Mouse (Mus musculus) forebrain, embryonic 13.5 days (tissue): ENCODE measurements around the gene Tead1. TPM values are rescaled to one million over a fixed set of nuclear protein-coding genes. Genes with fewer than 3 reads are reported as not detected.
"Not testable (repeated sequence)": the region's sequence is repeated elsewhere in the genome, so short reads cannot be mapped to it uniquely, and the experiment has no call there.

Experiments used
- ATAC-seq: fragments of 200-750 bp; cut with Nextera tagmentation; 2 replicates; pipeline ENCODE4 v1.8.0; 2017
- H3K27ac ChIP-seq: fragments of 300-500 bp; sonication (generic); 2 replicates; pipeline ENCODE4 v1.5.1; 2015; ENCODE audit warnings: inconsistent platforms, mild to moderate bottlenecking, moderate library complexity
- H3K27me3 ChIP-seq: fragments of 300-500 bp; sonication (generic); 2 replicates; pipeline ENCODE4 v1.6.1; 2015; ENCODE audit warnings: mild to moderate bottlenecking, inconsistent platforms
- H3K36me3 ChIP-seq: fragments of 300-500 bp; sonication (generic); 2 replicates; pipeline ENCODE4 v1.6.1; 2015; ENCODE audit warnings: mild to moderate bottlenecking, inconsistent platforms; ENCODE audit not compliant: poor library complexity, severe bottlenecking
- H3K4me1 ChIP-seq: fragments of 300-500 bp; sonication (generic); 2 replicates; pipeline ENCODE4 v1.6.1; 2015; ENCODE audit warnings: inconsistent platforms
- H3K4me2 ChIP-seq: fragments of 300-500 bp; sonication (generic); 2 replicates; pipeline ENCODE4 v1.6.1; 2015; ENCODE audit warnings: inconsistent platforms, mild to moderate bottlenecking, moderate library complexity
- H3K4me3 ChIP-seq: fragments of 300-500 bp; sonication (generic); 2 replicates; pipeline ENCODE4 v1.5.1; 2015; ENCODE audit warnings: mild to moderate bottlenecking, inconsistent platforms
- H3K9ac ChIP-seq: fragments of 300-500 bp; sonication (generic); 2 replicates; pipeline ENCODE4 v1.6.1; 2015; ENCODE audit warnings: mild to moderate bottlenecking, inconsistent platforms
- H3K9me3 ChIP-seq: fragments of 300-500 bp; sonication (generic); replicated peaks from 2 replicates; pipeline ENCODE4 v1.6.1; 2016; ENCODE audit warnings: inconsistent platforms
- WGBS: fragments of 180-500 bp; shearing (Covaris S2); methylation state at CpG from one replicate; pipeline ENCODE4 v1.1.7; 2015; 5-methylcytosine and 5-hydroxymethylcytosine counted together
- polyA plus RNA-seq: library from polyadenylated mRNA; unstranded; fragments of >200 nt; fragmentation: Nextera tagmentation; extraction: Ambion mirVana; gene quantifications from 2 replicates; pipeline ENCODE4 v1.2.1, GENCODE M21; 2015

The Tead1 gene
- polyA plus RNA-seq, 1 experiment from 2014 or later: 22.0 TPM

DNA sequence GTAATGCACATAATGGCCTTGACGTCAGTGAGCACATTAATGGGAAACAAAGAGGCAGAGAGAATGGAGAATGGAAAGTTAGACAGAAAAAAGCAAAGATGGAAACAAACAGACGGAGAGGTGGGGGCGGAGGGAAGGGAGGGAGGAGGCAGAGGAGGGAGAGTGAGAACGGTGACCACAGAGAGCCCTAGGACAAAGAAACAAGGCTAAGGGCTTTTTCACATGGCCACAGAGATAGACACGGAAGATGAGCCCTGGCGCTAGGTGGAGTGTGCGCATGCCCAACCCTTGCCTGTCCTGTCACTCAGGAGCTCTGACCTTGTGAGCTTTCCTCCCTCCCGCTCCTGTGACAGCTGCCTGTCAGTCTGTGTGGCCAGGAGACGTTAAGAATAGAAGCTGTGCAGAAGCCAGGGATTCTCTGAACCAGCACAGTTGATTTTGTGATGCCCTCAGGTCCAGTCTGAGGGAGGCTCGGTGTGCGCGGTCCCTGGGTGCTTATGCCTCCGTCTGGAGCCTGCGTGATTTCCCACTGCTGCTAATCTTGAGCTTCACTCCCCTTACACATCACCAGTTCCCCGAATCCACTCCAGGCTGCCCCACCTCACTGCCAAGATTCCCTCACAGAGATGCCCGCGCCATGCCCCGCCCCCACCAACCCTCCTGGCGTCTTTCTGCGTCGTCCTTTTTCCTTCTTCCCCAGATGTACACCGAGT, 239.3 kb downstream of the Tead1 start:
- 0 out of 2 replicates have a peak, but pooled peaks have one; percentile 41 for ATAC-seq
- Histone ChIP-seq H3K9me3 (no peaks in the 10 kb centered on the region), H3K4me1 (peaks cover 41% of the 10 kb centered on the region), H3K4me2 (peak overlapping the region; percentile 5; the same call in 1 of the 2 replicates), H3K4me3 (no peak overlapping the region), H3K27ac (no peak overlapping the region), H3K27me3 (no peaks in the 10 kb centered on the region), H3K9ac (peak overlapping the region; percentile 30; the same call in 1 of the 2 replicates), H3K36me3 (no peaks in the 10 kb centered on the region)
- 56% methylated on average over 22 of the region's 22 CpGs for WGBS

DNA sequence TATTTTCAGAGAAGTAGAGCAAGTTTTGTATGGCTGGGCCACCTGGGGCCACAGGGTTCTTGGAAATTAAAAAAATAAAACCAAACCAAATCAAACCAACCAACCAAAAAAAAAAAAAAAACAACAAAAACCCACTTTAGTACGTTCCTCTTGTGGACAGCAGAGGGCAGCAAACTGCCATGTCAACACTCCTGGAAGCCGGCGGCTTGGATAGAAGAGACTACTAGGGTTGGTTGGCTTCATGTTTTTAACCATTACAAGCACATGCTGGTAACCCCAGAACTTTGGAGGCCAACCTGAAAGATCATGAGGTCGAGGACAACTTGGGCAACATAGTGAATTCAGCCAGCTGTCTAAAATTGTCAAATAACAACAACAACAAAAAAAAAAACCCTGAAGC, 240.7 kb downstream of the Tead1 start:
- H3K4me2 ChIP-seq: no peak overlapping the region
- H3K4me1 ChIP-seq: peaks cover 47% of the 10 kb centered on the region
- no peak overlapping the region for H3K4me3 ChIP-seq
- H3K36me3 ChIP-seq: no peaks in the 10 kb centered on the region
- H3K27me3 ChIP-seq: no peaks in the 10 kb centered on the region
- no peak overlapping the region for H3K9ac ChIP-seq
- ATAC-seq: 0 out of 2 replicates have a peak, but pooled peaks have one; percentile 52
- WGBS: 5% methylated on average over 4 of the region's 4 CpGs
- no peaks in the 10 kb centered on the region for H3K9me3 ChIP-seq
- H3K27ac ChIP-seq: no peak overlapping the region

DNA sequence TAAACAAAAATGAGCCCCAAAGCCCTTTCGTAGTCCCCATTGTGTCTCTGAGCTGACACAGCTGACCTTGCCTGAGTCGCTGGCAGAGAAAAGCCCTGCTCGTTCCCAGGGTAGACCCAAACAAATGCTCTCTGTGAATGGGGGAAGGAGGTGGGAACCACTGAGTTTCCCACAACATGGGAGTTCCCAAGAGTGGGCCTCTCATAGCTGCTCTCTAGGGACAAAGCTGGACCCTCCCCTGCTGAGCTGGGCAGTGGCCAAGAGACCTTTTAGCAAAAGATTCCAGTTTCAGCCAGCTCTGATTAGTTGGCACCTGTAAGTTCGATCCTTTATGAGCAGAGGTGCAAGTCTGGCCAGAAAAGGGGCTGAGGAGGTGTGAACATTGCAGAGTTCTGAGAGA, 243.7 kb downstream of the Tead1 start:
- no peak for ATAC-seq
- H3K4me2 ChIP-seq: no peak overlapping the region
- no peak overlapping the region for H3K9ac ChIP-seq
- H3K27ac ChIP-seq: no peak overlapping the region
- H3K27me3 ChIP-seq: no peaks in the 10 kb centered on the region
- H3K4me1 ChIP-seq: peaks cover 29% of the 10 kb centered on the region
- H3K36me3 ChIP-seq: no peaks in the 10 kb centered on the region
- no peaks in the 10 kb centered on the region for H3K9me3 ChIP-seq
- 12% methylated on average over 4 of the region's 4 CpGs for WGBS
- H3K4me3 ChIP-seq: no peak overlapping the region

DNA sequence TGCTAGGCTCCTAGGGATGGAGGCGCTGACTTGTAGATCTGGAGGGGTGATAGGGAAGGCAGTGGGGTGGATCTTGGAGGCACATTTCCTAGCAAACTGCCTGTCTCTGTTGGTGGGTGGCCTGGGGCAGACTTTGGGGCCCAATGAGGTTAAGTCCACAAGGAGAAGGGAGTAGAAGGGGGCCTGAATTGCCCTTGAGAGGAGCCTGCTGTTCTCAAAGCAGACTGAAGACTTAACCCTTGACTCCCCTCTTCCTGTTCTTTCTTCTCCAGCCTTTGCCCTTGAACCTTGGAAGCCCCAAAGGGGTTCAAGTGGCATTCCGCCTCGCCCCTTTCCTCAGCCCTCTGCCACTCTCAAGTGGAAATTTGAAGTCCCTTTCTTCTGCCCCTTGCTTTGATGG, 244.6 kb downstream of the Tead1 start:
- ATAC-seq: no peak
- H3K4me2 ChIP-seq: no peak overlapping the region
- no peaks in the 10 kb centered on the region for H3K9me3 ChIP-seq
- H3K4me1 ChIP-seq: peaks cover 22% of the 10 kb centered on the region
- H3K4me3 ChIP-seq: no peak overlapping the region
- H3K9ac ChIP-seq: no peak overlapping the region
- no peak overlapping the region for H3K27ac ChIP-seq
- 85% methylated on average over 3 of the region's 3 CpGs for WGBS
- H3K27me3 ChIP-seq: no peaks in the 10 kb centered on the region
- no peaks in the 10 kb centered on the region for H3K36me3 ChIP-seq

DNA sequence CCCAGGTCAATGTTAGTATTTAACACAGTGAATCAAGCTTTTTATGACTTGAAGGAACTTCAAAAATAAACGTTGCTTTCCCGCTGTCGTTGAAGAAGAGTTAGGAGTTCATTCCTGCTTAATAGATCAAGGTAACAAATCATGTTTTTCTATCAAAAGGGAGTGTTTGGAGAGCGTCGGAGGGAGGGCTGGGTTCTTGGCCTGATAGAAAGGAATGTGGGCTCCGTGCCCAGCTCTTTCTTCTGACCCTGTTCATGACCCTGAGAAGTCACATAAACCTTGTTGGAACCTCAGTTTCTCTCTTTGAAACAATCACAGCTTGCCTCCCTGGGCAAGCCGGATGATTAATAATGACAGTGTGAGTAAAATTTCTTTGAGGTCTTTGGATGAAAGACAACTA, 251.6 kb downstream of the Tead1 start:
- Histone ChIP-seq H3K27me3 (no peaks in the 10 kb centered on the region), H3K27ac (no peak overlapping the region), H3K4me2 (no peak overlapping the region), H3K4me1 (no peaks in the 10 kb centered on the region), H3K36me3 (no peaks in the 10 kb centered on the region), H3K9me3 (no peaks in the 10 kb centered on the region), H3K9ac (no peak overlapping the region), H3K4me3 (no peak overlapping the region)
- no peak for ATAC-seq
- WGBS: 65% methylated on average over 7 of the region's 7 CpGs

DNA sequence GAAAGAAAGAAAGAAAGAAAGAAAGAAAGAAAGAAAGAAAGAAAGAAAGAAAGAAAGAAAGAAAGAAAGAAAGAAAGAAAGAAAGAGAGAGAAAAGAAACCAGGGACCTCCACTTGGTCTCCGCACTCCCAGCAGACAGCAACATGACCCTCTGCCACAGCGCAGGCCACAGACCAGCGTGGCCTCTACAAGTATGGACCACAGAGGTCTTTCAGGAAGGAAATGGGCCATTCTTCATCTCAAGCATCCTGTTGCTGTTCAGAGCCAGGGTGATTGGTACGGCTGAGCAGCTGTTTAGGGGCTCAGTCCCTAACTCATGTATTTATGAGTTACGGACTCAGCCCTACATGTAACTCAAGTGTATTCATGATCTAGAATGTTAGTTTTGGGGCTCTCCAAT, 256.8 kb downstream of the Tead1 start:
- not testable (repeated sequence) for H3K9ac ChIP-seq, H3K36me3 ChIP-seq, H3K9me3 ChIP-seq, H3K27me3 ChIP-seq, H3K4me2 ChIP-seq, H3K27ac ChIP-seq, H3K4me3 ChIP-seq, H3K4me1 ChIP-seq, ATAC-seq
- 89% methylated on average over 5 of the region's 5 CpGs for WGBS

DNA sequence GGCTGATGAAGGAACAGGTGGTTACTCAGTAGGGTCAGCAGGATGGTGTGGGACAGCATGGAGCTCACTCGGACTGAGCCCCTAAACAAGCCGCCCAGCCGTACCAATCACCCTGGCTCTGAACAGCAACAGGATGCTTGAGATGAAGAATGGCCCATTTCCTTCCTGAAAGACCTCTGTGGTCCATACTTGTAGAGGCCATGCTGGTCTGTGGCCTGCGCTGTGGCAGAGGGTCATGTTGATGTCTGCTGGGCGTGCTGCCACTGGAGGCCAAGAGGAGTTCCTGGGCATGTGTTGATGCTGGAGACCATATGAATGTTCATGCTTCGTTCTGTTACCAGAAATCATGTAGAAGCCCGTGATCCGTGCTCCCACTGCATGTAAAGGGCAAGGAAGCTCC, 258.0 kb downstream of the Tead1 start:
- no peaks in the 10 kb centered on the region for H3K9me3 ChIP-seq
- H3K27me3 ChIP-seq: no peaks in the 10 kb centered on the region
- ATAC-seq: no peak
- no peaks in the 10 kb centered on the region for H3K4me1 ChIP-seq
- H3K9ac ChIP-seq: no peak overlapping the region
- H3K36me3 ChIP-seq: no peaks in the 10 kb centered on the region
- WGBS: 93% methylated on average over 8 of the region's 8 CpGs
- no peak overlapping the region for H3K4me3 ChIP-seq
- no peak overlapping the region for H3K4me2 ChIP-seq
- H3K27ac ChIP-seq: no peak overlapping the region

DNA sequence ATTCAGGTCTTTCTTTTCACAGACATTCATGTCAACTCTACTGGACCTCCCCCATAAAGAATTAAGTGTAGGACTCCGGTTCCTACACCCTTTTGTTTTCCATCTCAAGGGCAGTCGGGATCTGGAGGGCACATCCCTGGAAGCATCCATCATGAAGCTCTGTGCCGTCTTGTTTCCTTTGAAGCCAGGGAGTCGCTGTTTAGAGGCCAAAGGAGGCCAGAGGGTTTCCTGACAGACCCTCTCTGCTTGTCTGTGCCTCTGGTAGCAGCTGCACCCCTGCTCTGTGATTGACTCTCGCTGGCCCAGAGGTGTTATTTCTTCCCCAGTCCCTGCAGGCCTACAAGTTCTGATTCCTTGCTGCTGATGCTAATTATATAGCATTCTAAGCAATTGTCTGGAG, 259.8 kb downstream of the Tead1 start:
- H3K27me3 ChIP-seq: no peaks in the 10 kb centered on the region

DNA sequence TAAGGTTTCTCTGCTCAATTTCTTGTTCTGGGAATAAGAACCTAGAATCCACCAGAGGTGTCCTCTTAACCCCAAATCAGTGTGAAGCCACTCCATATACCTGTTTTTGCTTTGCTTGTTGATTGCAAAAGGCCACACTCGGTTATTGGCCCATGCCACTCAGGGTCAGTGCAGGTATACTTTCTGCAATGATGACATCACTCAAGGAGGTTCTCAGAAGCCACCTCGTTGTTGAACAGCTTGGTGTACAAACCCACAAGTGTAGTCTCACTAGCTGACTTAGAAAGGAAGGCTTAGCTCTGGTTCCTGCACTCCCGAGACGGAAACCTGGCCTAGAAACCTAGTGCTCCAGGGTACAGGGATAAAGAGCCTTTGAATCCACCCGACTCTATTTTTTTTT, 263.4 kb downstream of the Tead1 start:
- WGBS: 75% methylated on average over 5 of the region's 5 CpGs
- no peak for ATAC-seq

More for the DNA sequence above, 259.8 kb downstream of the Tead1 start:
- Histone ChIP-seq H3K27ac (no peak overlapping the region), H3K4me1 (no peaks in the 10 kb centered on the region), H3K36me3 (no peaks in the 10 kb centered on the region), H3K4me3 (no peak overlapping the region), H3K4me2 (no peak overlapping the region), H3K9me3 (no peaks in the 10 kb centered on the region), H3K9ac (no peak overlapping the region)
- WGBS: 65% methylated on average over 5 of the region's 5 CpGs
- ATAC-seq: no peak

DNA sequence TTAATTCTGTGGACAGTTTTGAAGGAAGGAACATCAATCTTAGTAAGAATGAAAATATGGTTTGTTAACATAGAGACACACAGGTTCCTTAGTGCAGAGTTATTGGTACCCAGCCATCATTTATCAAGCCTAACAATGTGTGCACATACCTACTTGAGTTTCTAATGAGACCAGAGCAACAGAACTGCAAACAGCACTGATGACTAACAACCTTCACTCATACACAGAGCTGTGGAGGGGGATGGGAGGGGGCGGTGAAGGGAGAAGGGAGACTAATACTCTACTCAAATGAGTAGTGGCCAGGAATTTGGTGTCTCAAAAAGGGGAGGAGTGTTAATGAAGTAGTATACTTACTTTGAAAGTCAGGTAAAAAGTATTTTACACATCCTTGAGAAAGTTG, 263.9 kb downstream of the Tead1 start:
- ATAC-seq: no peak
- WGBS: 100% methylated on average over 1 of the region's 1 CpGs
- no peaks in the 10 kb centered on the region for H3K27me3 ChIP-seq

More for the DNA sequence above, 263.4 kb downstream of the Tead1 start:
- Histone ChIP-seq H3K4me2 (no peak overlapping the region), H3K27me3 (no peaks in the 10 kb centered on the region), H3K4me3 (no peak overlapping the region), H3K9me3 (no peaks in the 10 kb centered on the region), H3K9ac (no peak overlapping the region), H3K4me1 (peaks cover 5% of the 10 kb centered on the region), H3K27ac (no peak overlapping the region), H3K36me3 (no peaks in the 10 kb centered on the region)

DNA sequence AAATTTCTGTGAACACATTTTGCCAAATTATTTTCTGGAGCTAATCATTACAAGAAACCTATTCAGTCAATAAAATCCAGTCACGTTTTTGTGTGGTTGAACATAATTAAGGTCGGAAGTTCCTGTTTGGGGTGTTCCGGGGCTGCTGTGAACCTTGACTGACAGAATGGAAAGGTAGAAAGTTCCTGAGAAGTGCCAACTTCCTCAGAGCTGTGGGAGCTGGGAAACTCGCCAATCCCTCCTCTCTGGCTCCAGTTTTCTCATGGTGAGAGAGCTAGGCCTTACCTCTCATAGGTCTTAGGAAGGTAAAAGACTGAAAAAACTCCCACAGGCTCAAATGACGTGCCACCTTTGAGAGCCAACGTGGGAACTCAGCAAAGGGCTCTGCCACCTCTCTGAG, 267.6 kb downstream of the Tead1 start:
- H3K36me3 ChIP-seq: no peaks in the 10 kb centered on the region
- ATAC-seq: no peak
- peaks cover 5% of the 10 kb centered on the region for H3K4me1 ChIP-seq
- no peak overlapping the region for H3K9ac ChIP-seq
- H3K27me3 ChIP-seq: no peaks in the 10 kb centered on the region
- H3K27ac ChIP-seq: no peak overlapping the region
- no peaks in the 10 kb centered on the region for H3K9me3 ChIP-seq
- H3K4me2 ChIP-seq: no peak overlapping the region
- 62% methylated on average over 6 of the region's 6 CpGs for WGBS
- H3K4me3 ChIP-seq: no peak overlapping the region

More for the DNA sequence above, 263.9 kb downstream of the Tead1 start:
- H3K27ac ChIP-seq: no peak overlapping the region
- no peak overlapping the region for H3K9ac ChIP-seq
- H3K9me3 ChIP-seq: no peaks in the 10 kb centered on the region
- H3K4me2 ChIP-seq: no peak overlapping the region
- H3K36me3 ChIP-seq: no peaks in the 10 kb centered on the region
- no peak overlapping the region for H3K4me3 ChIP-seq
- peaks cover 5% of the 10 kb centered on the region for H3K4me1 ChIP-seq

DNA sequence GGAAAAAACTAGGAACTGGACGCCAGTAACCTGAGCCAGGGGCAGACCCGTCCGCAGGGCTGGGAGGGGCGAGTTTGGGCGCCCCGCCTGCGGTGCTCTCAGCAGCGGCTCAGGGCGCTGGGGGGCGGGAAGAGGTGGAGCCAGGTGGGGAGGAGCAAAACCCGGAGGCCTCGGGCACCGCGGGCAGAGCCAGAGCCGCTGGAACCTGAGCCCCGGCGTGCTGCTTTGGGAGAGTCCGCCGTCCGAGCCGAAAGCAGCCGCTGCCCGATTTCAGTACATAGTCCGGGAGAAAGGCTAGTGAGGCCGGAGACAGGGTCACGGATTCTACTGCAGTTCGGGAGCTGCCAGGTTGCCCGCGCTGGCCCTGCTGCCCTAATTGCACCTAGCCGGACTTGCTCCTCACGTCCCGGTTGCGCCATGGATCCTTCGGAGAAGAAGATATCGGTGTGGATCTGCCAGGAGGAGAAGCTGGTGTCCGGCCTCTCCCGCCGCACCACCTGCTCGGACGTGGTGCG, 274.7 kb downstream of the Tead1 start, which contains the start of gene Rassf10:
Rassf10 (plus strand) TSS at position 186 of the 515 bp plus-strand sequence.
- Histone ChIP-seq H3K9me3 (no peaks in the 10 kb centered on the region), H3K4me2 (peak within 1 kb of the TSS; percentile 89), H3K27ac (no peak within 1 kb of the TSS), H3K27me3 (peaks cover 46% of the 10 kb centered on the region), H3K9ac (peak within 1 kb of the TSS; percentile 57), H3K4me1 (peaks cover 40% of the 10 kb centered on the region), H3K4me3 (peak within 1 kb of the TSS; percentile 50), H3K36me3 (no peaks in the 10 kb centered on the region)
- WGBS: under 1% methylated on average over 38 of the region's 41 CpGs
- peak; percentile 82 for ATAC-seq
